Mouse (Mus musculus): Measurements from ENCODE around the gene Nanos1.
A peak's percentile ranks its signal among the peaks of the same experiment; 100 is the strongest.

The Nanos1 gene

GRCm38 (mm10) chr19:60788214-60788960, 32.6 kb downstream of the Nanos1 start:
- DNase-seq (ENCODE audit: low read depth, low spot score): no peak

- no peak for DNase-seq (ENCODE audit: low read depth, low spot score)
Measured at GRCm38 (mm10) chr19:60789452-60789851, 33.7 kb downstream of the Nanos1 start.

- DNase-seq (ENCODE audit: low read depth, low spot score): peak; percentile 76
Measured at GRCm38 (mm10) chr19:60789919-60790506, 34.2 kb downstream of the Nanos1 start.

GRCm38 (mm10) chr19:60790551-60791161, 34.9 kb downstream of the Nanos1 start, which contains the start of gene Eif3a:
Gene Eif3a, minus strand, starts transcription at chr19:60790658.
- DNase-seq (ENCODE audit: low read depth, low spot score): peak; percentile 98

GRCm38 (mm10) chr19:60791164-60791563, 35.4 kb downstream of the Nanos1 start:
- no peak for DNase-seq (ENCODE audit: low read depth, low spot score)

GRCm38 (mm10) chr19:60793170-60793707, 37.5 kb downstream of the Nanos1 start:
- DNase-seq (ENCODE audit: low read depth, low spot score): no peak

- DNase-seq (ENCODE audit: low read depth, low spot score): no peak
Measured at GRCm38 (mm10) chr19:60795244-60795643, 39.5 kb downstream of the Nanos1 start.

GRCm38 (mm10) chr19:60797415-60797814, 41.6 kb downstream of the Nanos1 start:
- DNase-seq (ENCODE audit: low read depth, low spot score): no peak

GRCm38 (mm10) chr19:60799867-60800569, 44.2 kb downstream of the Nanos1 start:
- DNase-seq (ENCODE audit: low read depth, low spot score): no peak

GRCm38 (mm10) chr19:60804903-60805302, 49.1 kb downstream of the Nanos1 start:
- DNase-seq (ENCODE audit: low read depth, low spot score): no peak

Data from mesoderm, embryonic 11.5 days (tissue).